Mouse (Mus musculus) myocyte (in vitro differentiated cells): ENCODE data around the gene Ampd3.

Experiments
- CEBPB ChIP-seq: IDR thresholded peaks from 2 replicates; pipeline ENCODE4 v1.6.1; 2011; ENCODE audit warnings: mild to moderate bottlenecking, moderate library complexity; ENCODE audit not compliant: poor library complexity, insufficient read depth, severe bottlenecking
- E2F4 ChIP-seq: IDR thresholded peaks from one replicate; pipeline ENCODE4 v1.6.1; 2011; ENCODE audit warnings: mild to moderate bottlenecking, control low read depth, moderate library complexity; ENCODE audit not compliant: insufficient read depth
- MAX ChIP-seq: IDR thresholded peaks from one replicate; pipeline ENCODE4 v1.6.1; 2011; ENCODE audit warnings: low read depth, mild to moderate bottlenecking, control low read depth
- MYOD1 ChIP-seq, 3 experiments: IDR thresholded peaks; one replicate each; pipeline ENCODE4 v1.6.1; 2011; ENCODE audit warnings: control low read depth in 2 of 3, low read depth in 2 of 3, mild to moderate bottlenecking in 2 of 3, moderate library complexity in 1 of 3; ENCODE audit not compliant: insufficient read length in 2 of 3, control insufficient read depth in 1 of 3
- MYOG ChIP-seq, 3 experiments: IDR thresholded peaks; one replicate each; pipeline ENCODE4 v1.6.1; 2011; ENCODE audit warnings: control low read depth in 2 of 3, low read depth in 2 of 3, mild to moderate bottlenecking in 2 of 3; ENCODE audit not compliant: insufficient read length in 2 of 3, control insufficient read depth in 1 of 3, insufficient read depth in 1 of 3
- POLR2A ChIP-seq: IDR thresholded peaks from one replicate; pipeline ENCODE4 v1.6.1; 2011; ENCODE audit warnings: low read depth, mild to moderate bottlenecking, control low read depth, moderate library complexity; ENCODE audit not compliant: insufficient read length
- POLR2AphosphoS2 ChIP-seq: IDR thresholded peaks from one replicate; pipeline ENCODE4 v1.6.1; 2011; ENCODE audit warnings: low read depth, control low read depth; ENCODE audit not compliant: insufficient read length
- REST ChIP-seq: IDR thresholded peaks from one replicate; pipeline ENCODE4 v1.6.1; 2011; ENCODE audit warnings: mild to moderate bottlenecking, control low read depth, moderate library complexity; ENCODE audit not compliant: insufficient read depth, insufficient read length
- SRF ChIP-seq: IDR thresholded peaks from one replicate; pipeline ENCODE4 v1.6.1; 2011; ENCODE audit warnings: low read depth; ENCODE audit not compliant: control insufficient read depth, insufficient read length
- TCF12 ChIP-seq: IDR thresholded peaks from one replicate; pipeline ENCODE4 v1.6.1; 2011; ENCODE audit warnings: mild to moderate bottlenecking, control low read depth; ENCODE audit not compliant: poor library complexity, insufficient read depth, severe bottlenecking
- TCF3 ChIP-seq: IDR thresholded peaks from one replicate; pipeline ENCODE4 v1.6.1; 2011; ENCODE audit warnings: low read depth, control low read depth; ENCODE audit not compliant: insufficient read length
- USF1 ChIP-seq: IDR thresholded peaks from one replicate; pipeline ENCODE4 v1.6.1; 2011; ENCODE audit warnings: low read depth, mild to moderate bottlenecking, control low read depth, moderate library complexity

DNA sequence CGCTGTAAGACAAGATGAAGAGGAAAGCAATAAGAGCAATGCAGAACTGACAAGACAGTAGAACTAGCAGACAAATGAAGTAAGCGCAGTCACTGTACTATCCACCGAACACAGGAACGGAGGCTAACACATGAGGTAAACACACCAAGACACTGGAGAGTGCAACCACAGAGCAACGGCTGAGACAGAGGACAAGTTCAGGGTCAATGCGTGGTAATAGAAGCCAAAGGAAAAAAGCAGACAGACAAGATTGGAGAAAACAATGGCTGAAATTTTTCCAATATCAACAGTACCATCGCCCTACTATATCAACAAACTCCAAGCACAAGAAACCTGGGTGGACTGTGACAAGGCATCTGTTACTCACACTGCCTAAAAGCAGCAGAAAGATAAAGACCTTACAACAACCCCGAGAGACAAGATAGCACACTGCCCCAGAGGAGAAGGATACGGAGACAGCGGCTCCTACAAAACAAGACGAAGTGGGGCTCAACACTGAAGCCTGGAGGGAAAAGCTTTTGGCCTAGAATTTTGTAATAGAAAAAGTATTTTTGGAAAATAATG, 50.9 kb downstream of the Ampd3 start:
- TF ChIP-seq E2F4 (no peak), POLR2A (no peak), USF1 (no peak), POLR2AphosphoS2 (no peak), CEBPB (no peak), TCF12 (no peak), MYOG (IDR thresholded peaks at IDR 0.05; ENCODE audit: control insufficient read depth in 1 of 3, insufficient read depth in 1 of 3, insufficient read length in 2 of 3, low read depth in 2 of 3) (no peak), MAX (no peak), MYOD1 (IDR thresholded peaks at IDR 0.05; ENCODE audit: control insufficient read depth in 1 of 3, insufficient read length in 2 of 3, low read depth in 2 of 3) (no peak), REST (no peak), SRF (no peak), TCF3 (no peak)
